ENCODE assay signal across 16 mouse cellular contexts in the genomic region with DNA sequence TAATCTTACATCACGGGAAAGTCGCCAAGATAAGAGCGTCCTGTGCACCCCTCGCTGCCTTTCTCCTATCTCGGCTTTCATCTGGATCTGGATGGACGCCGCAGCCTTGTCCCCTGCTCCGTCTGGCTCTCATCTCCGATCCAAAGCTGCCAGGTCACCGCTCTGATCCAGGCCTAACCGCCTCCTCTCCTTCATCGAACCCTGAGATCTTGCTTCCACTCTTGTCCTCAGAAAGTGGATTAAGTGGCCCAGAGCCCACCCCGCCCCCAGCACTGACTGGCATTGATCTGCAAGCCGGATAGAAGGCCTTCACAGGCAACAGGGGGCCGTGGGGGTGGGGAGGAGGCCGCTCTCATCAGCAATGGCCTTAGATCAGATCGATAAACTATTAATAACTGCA.
DNase-seq lines count a peak whose midpoint lies in the region; ATAC-seq and TF ChIP-seq lines count a peak whose summit lies in the region.
"Had no signal": no experiment of that assay in that cellular context is flagged by ENCODE, and none has a peak within 500 bp of the region (broad histone marks: within the 10 kb centered on the region; RNA-seq: fewer than 3 reads in every experiment).

No protein-coding gene starts in this region.

- H3K9me3 ChIP-seq in hindbrain, embryonic 10.5 days = peaks cover 11% of the 10 kb centered on the region
- peaks cover 4% of the 10 kb centered on the region; the same call in 1 of the 2 replicates for H3K9me3 ChIP-seq in hindbrain, embryonic 11.5 days (ENCODE audit: control insufficient read depth, low read length)
- no peaks in the 10 kb centered on the region for H3K9me3 ChIP-seq in hindbrain, embryonic 14.5 days (ENCODE audit: control insufficient read depth, low read length)
- H3K9me3 ChIP-seq in midbrain, embryonic 16.5 days (replicated peaks; ENCODE audit: control insufficient read depth, low read length, poor library complexity, severe bottlenecking) = no peaks in the 10 kb centered on the region
- peaks cover 5% of the 10 kb centered on the region for H3K9me3 ChIP-seq in heart, embryonic 12.5 days (replicated peaks)

- H3K4me2 ChIP-seq in hindbrain, embryonic 11.5 days (replicated peaks; ENCODE audit: low read depth, low read length) = no peak overlapping the region
- no peak overlapping the region for H3K4me2 ChIP-seq in hindbrain, embryonic 14.5 days (replicated peaks)
- H3K4me2 ChIP-seq in midbrain, embryonic 16.5 days (ENCODE audit: low read length) = no peak overlapping the region
- H3K4me2 ChIP-seq in heart, embryonic 12.5 days = no peak overlapping the region
- H3K4me2 ChIP-seq: limb, embryonic 13.5 days had no signal

- no peak for TF ChIP-seq POLR2A in brain, embryonic 14.5 days (IDR thresholded peaks at IDR 0.05; ENCODE audit: borderline replicate concordance, extremely low read depth, insufficient read depth, insufficient read length, poor library complexity, severe bottlenecking)

- H3K27ac ChIP-seq in hindbrain, embryonic 10.5 days = peak overlapping the region; percentile 64; the same call in 1 of the 2 replicates
- no peak overlapping the region for H3K27ac ChIP-seq in hindbrain, embryonic 11.5 days (ENCODE audit: low read depth, low read length)
- H3K27ac ChIP-seq in hindbrain, embryonic 14.5 days = peak overlapping the region; percentile 54; the same call in 1 of the 2 replicates
- H3K27ac ChIP-seq in midbrain, embryonic 16.5 days (ENCODE audit: low read length) = peak overlapping the region; percentile 12; the same call in 1 of the 2 replicates
- H3K27ac ChIP-seq in gastrocnemius, adult 2 months = no peak overlapping the region
- no peak overlapping the region for H3K27ac ChIP-seq in heart, embryonic 12.5 days (ENCODE audit: poor library complexity, severe bottlenecking)
- H3K27ac ChIP-seq: embryonic facial prominence, embryonic 10.5 days; limb, embryonic 13.5 days; stomach, postnatal 0 days had no signal

- intact Hi-C loops in gastrocnemius, adult 2 months (cut with DNase I) = no loop called here
- intact Hi-C loops in heart, postnatal 14 days (cut with DNase I) = no loop called here

- no peak for ATAC-seq in hindbrain, embryonic 11.5 days (ENCODE audit: low FRiP score)
- no peak for ATAC-seq in hindbrain, embryonic 14.5 days (ENCODE audit: low FRiP score)
- ATAC-seq in midbrain, embryonic 16.5 days = no peak
- ATAC-seq in heart, embryonic 12.5 days (ENCODE audit: insufficient number of reproducible peaks, low FRiP score) = no peak
- ATAC-seq: intestine, embryonic 16.5 days had no signal

- WGBS in hindbrain, embryonic 10.5 days = 30% methylated on average over 17 of the region's 17 CpGs
- whole genome bisulfite sequencing in hindbrain, embryonic 11.5 days = 38% methylated on average over 17 of the region's 17 CpGs
- WGBS in hindbrain, embryonic 14.5 days = 31% methylated on average over 17 of the region's 17 CpGs
- WGBS in midbrain, embryonic 16.5 days = 17% methylated on average over 17 of the region's 17 CpGs
- WGBS in heart, embryonic 12.5 days = 9% methylated on average over 17 of the region's 17 CpGs

- H3K9ac ChIP-seq in hindbrain, embryonic 11.5 days (ENCODE audit: low read depth, low read length) = no peak overlapping the region
- H3K9ac ChIP-seq in hindbrain, embryonic 14.5 days = peak overlapping the region; percentile 17; the same call in 1 of the 2 replicates
- no peak overlapping the region for H3K9ac ChIP-seq in midbrain, embryonic 16.5 days (ENCODE audit: low read depth, low read length)
- H3K9ac ChIP-seq in heart, embryonic 12.5 days = no peak overlapping the region
- H3K9ac ChIP-seq: limb, embryonic 13.5 days had no signal

- H3K27me3 ChIP-seq in hindbrain, embryonic 10.5 days (ENCODE audit: insufficient read depth, poor library complexity, severe bottlenecking) = peaks cover 38% of the 10 kb centered on the region
- H3K27me3 ChIP-seq in hindbrain, embryonic 11.5 days (ENCODE audit: control insufficient read depth, insufficient read depth, low read length) = peaks cover 7% of the 10 kb centered on the region
- H3K27me3 ChIP-seq in hindbrain, embryonic 14.5 days (ENCODE audit: control insufficient read depth, insufficient read depth, low read length) = no peaks in the 10 kb centered on the region
- H3K27me3 ChIP-seq in midbrain, embryonic 16.5 days (ENCODE audit: control insufficient read depth, insufficient read depth, low read depth, low read length) = no peaks in the 10 kb centered on the region
- peaks cover 52% of the 10 kb centered on the region for H3K27me3 ChIP-seq in heart, embryonic 12.5 days (replicated peaks)

- DNase-seq in hindbrain, embryonic 10.5 days (ENCODE audit: low spot score) = peak; percentile 6
- DNase-seq in hindbrain, embryonic 11.5 days (ENCODE audit: low spot score) = no peak
- peak; percentile 47 for DNase-seq in brain, embryonic 14.5 days (ENCODE audit: low read depth)
- no peak for DNase-seq in hindbrain, embryonic 14.5 days (ENCODE audit: low spot score)
- DNase-seq in gastrocnemius, adult 2 months = no peak
- DNase-seq in heart, postnatal 14 days = no peak
- DNase-seq: cerebellum, postnatal 14 days; heart, adult 18-20 months; kidney, postnatal 36 days had no signal

- H3K4me1 ChIP-seq in hindbrain, embryonic 10.5 days (replicated peaks) = peaks cover 25% of the 10 kb centered on the region
- H3K4me1 ChIP-seq in hindbrain, embryonic 11.5 days (replicated peaks; ENCODE audit: control insufficient read depth, insufficient read depth, low read length) = 0 out of 2 replicates have a peak, but pooled peaks cover 6% of the 10 kb centered on the region
- H3K4me1 ChIP-seq in hindbrain, embryonic 14.5 days (replicated peaks; ENCODE audit: control insufficient read depth, insufficient read depth, low read length) = peaks cover 15% of the 10 kb centered on the region
- peaks cover 14% of the 10 kb centered on the region for H3K4me1 ChIP-seq in midbrain, embryonic 16.5 days (ENCODE audit: control insufficient read depth, insufficient read depth, low read length)
- H3K4me1 ChIP-seq in heart, embryonic 12.5 days (replicated peaks) = peaks cover 16% of the 10 kb centered on the region
- H3K4me1 ChIP-seq: limb, embryonic 13.5 days had no signal

- H3K36me3 ChIP-seq in hindbrain, embryonic 10.5 days = no peaks in the 10 kb centered on the region
- no peaks in the 10 kb centered on the region for H3K36me3 ChIP-seq in hindbrain, embryonic 11.5 days (ENCODE audit: control insufficient read depth, insufficient read depth, low read length)
- H3K36me3 ChIP-seq in hindbrain, embryonic 14.5 days (replicated peaks; ENCODE audit: control insufficient read depth, insufficient read depth) = no peaks in the 10 kb centered on the region
- H3K36me3 ChIP-seq in midbrain, embryonic 16.5 days (ENCODE audit: control insufficient read depth, insufficient read depth, low read length) = peaks cover 4% of the 10 kb centered on the region; the same call in 1 of the 2 replicates
- no peaks in the 10 kb centered on the region for H3K36me3 ChIP-seq in heart, embryonic 12.5 days
- H3K36me3 ChIP-seq: embryonic facial prominence, embryonic 10.5 days; limb, embryonic 13.5 days had no signal

- TF ChIP-seq CTCF in brain, embryonic 14.5 days (IDR thresholded peaks at IDR 0.05; ENCODE audit: borderline replicate concordance, extremely low read depth, insufficient read depth, insufficient read length) = no peak
- no peak for TF ChIP-seq CTCF in gastrocnemius, adult 2 months (IDR thresholded peaks at IDR 0.05)

- no peak overlapping the region for H3K4me3 ChIP-seq in hindbrain, embryonic 10.5 days
- no peak overlapping the region for H3K4me3 ChIP-seq in hindbrain, embryonic 11.5 days (ENCODE audit: low read depth, low read length)
- no peak overlapping the region for H3K4me3 ChIP-seq in hindbrain, embryonic 14.5 days (replicated peaks; ENCODE audit: low read length)
- no peak overlapping the region for H3K4me3 ChIP-seq in midbrain, embryonic 16.5 days (ENCODE audit: low read depth, low read length)
- H3K4me3 ChIP-seq in gastrocnemius, adult 2 months = no peak overlapping the region
- no peak overlapping the region for H3K4me3 ChIP-seq in heart, embryonic 12.5 days
- H3K4me3 ChIP-seq: embryonic facial prominence, embryonic 10.5 days; limb, embryonic 13.5 days; myocyte had no signal

Comparison
In these comparisons a context has a peak if more than half of its experiments do, and no peak if none do; other contexts are left out.
1. DNase-seq: peak in hindbrain, embryonic 10.5 days (single experiment) and brain, embryonic 14.5 days (single experiment); none in hindbrain, embryonic 11.5 days (single experiment), hindbrain, embryonic 14.5 days (single experiment), gastrocnemius, adult 2 months (single experiment) and heart, postnatal 14 days (0 of 2).
2. H3K27ac ChIP-seq: peak in hindbrain, embryonic 10.5 days (single experiment), hindbrain, embryonic 14.5 days (single experiment) and midbrain, embryonic 16.5 days (single experiment); none in hindbrain, embryonic 11.5 days (single experiment), gastrocnemius, adult 2 months (single experiment) and heart, embryonic 12.5 days (single experiment).